Mouse (Mus musculus): ENCODE measurements at regions not wholly inside any gene's neighbourhood (a gene's known extent, or its start where the extent isn't known, plus 50 kb on each side); places are given as distances from the start of the nearest gene placed in this dataset.

- 74% methylated on average over 4 of the region's 4 CpGs for WGBS
- Histone ChIP-seq H3K27ac (ENCODE audit: control insufficient read depth, insufficient read depth, low read depth, low read length, poor library complexity) (no peak overlapping the region), H3K4me1 (ENCODE audit: control insufficient read depth, insufficient read depth, low read length) (no peaks in the 10 kb centered on the region), H3K4me3 (replicated peaks; ENCODE audit: control insufficient read depth, low read depth, low read length) (no peak overlapping the region)
- no peak for TF ChIP-seq POLR2A (IDR thresholded peaks at IDR 0.05; ENCODE audit: borderline replicate concordance, control insufficient read depth, low read depth, low read length)
These were observed 475.6 kb upstream of the Gm19410 start for GRCm38 (mm10) chr8:35289967-35290366.

- 77% methylated on average over 14 of the region's 14 CpGs for WGBS
- Histone ChIP-seq H3K27ac (ENCODE audit: control insufficient read depth, insufficient read depth, low read depth, low read length, poor library complexity) (no peak overlapping the region), H3K4me1 (ENCODE audit: control insufficient read depth, insufficient read depth, low read length) (no peaks in the 10 kb centered on the region), H3K4me3 (replicated peaks; ENCODE audit: control insufficient read depth, low read depth, low read length) (no peak overlapping the region)
- TF ChIP-seq POLR2A (IDR thresholded peaks at IDR 0.05; ENCODE audit: borderline replicate concordance, control insufficient read depth, low read depth, low read length) (no peak), CTCF (IDR thresholded peaks at IDR 0.05; ENCODE audit: control insufficient read depth, insufficient read depth, low read length) (no peak)
These were observed 472.0 kb upstream of the Gm19410 start for GRCm38 (mm10) chr8:35293437-35294126.

DNA sequence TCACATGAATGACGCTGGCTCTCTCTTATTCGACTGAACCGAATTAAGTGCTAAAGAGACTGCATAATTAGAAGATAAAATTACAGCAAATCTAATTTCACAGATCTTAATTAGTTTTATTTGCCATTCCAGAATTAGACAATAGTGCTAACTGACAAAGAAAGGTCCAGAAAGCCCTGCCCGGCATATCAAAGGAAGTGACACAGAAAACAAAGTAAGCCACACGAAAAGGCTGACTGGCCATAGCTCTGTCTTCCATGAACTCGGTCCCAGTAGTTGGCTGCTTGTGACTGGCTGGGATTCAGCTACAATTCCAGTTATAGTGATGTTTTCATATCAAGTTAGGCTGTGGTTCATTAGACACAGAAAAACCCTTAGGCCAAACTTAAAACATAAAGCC is 468.7 kb upstream of the Gm19410 start:
- no peak overlapping the region for H3K4me3 ChIP-seq (replicated peaks; ENCODE audit: control insufficient read depth, low read depth, low read length)
- 79% methylated on average over 6 of the region's 6 CpGs for WGBS
- H3K4me1 ChIP-seq (ENCODE audit: control insufficient read depth, insufficient read depth, low read length) = no peaks in the 10 kb centered on the region
- TF ChIP-seq CTCF (IDR thresholded peaks at IDR 0.05; ENCODE audit: control insufficient read depth, insufficient read depth, low read length) (no peak), POLR2A (IDR thresholded peaks at IDR 0.05; ENCODE audit: borderline replicate concordance, control insufficient read depth, low read depth, low read length) (no peak)
- no peak overlapping the region for H3K27ac ChIP-seq (ENCODE audit: control insufficient read depth, insufficient read depth, low read depth, low read length, poor library complexity)

DNA sequence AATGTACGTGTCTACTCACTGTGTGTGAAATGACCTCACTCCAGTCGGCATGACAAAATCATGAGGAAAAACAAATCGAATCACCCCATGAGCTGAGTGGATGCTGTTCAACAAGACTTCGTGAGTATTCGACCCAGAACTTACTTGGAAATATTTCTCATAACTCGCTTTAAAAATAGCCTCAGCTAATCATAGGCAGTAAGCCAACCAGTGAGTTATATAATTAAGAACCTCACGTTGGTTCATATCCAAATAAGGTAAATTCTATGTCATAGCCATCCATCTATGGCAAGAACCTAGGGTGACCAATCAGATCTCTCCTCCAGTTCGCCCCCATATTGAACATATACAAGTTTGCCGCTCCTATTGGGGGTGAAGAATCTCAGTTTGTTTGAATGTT is 466.5 kb upstream of the Gm19410 start:
- TF ChIP-seq POLR2A (IDR thresholded peaks at IDR 0.05; ENCODE audit: borderline replicate concordance, control insufficient read depth, low read depth, low read length) (no peak), CTCF (IDR thresholded peaks at IDR 0.05; ENCODE audit: control insufficient read depth, insufficient read depth, low read length) (no peak)
- H3K4me1 ChIP-seq (ENCODE audit: control insufficient read depth, insufficient read depth, low read length) = no peaks in the 10 kb centered on the region
- H3K4me3 ChIP-seq (replicated peaks; ENCODE audit: control insufficient read depth, low read depth, low read length) = no peak overlapping the region
- H3K27ac ChIP-seq (ENCODE audit: control insufficient read depth, insufficient read depth, low read depth, low read length, poor library complexity) = no peak overlapping the region
- 78% methylated on average over 9 of the region's 9 CpGs for WGBS

- WGBS = 68% methylated on average over 3 of the region's 3 CpGs
- no peak overlapping the region for H3K4me3 ChIP-seq (replicated peaks; ENCODE audit: control insufficient read depth, low read depth, low read length)
- no peak for TF ChIP-seq POLR2A (IDR thresholded peaks at IDR 0.05; ENCODE audit: borderline replicate concordance, control insufficient read depth, low read depth, low read length)
- no peak for TF ChIP-seq CTCF (IDR thresholded peaks at IDR 0.05; ENCODE audit: control insufficient read depth, insufficient read depth, low read length)
- no peaks in the 10 kb centered on the region for H3K4me1 ChIP-seq (ENCODE audit: control insufficient read depth, insufficient read depth, low read length)
- H3K27ac ChIP-seq (ENCODE audit: control insufficient read depth, insufficient read depth, low read depth, low read length, poor library complexity) = no peak overlapping the region
These were observed 465.2 kb upstream of the Gm19410 start for GRCm38 (mm10) chr8:35300359-35300758.

DNA sequence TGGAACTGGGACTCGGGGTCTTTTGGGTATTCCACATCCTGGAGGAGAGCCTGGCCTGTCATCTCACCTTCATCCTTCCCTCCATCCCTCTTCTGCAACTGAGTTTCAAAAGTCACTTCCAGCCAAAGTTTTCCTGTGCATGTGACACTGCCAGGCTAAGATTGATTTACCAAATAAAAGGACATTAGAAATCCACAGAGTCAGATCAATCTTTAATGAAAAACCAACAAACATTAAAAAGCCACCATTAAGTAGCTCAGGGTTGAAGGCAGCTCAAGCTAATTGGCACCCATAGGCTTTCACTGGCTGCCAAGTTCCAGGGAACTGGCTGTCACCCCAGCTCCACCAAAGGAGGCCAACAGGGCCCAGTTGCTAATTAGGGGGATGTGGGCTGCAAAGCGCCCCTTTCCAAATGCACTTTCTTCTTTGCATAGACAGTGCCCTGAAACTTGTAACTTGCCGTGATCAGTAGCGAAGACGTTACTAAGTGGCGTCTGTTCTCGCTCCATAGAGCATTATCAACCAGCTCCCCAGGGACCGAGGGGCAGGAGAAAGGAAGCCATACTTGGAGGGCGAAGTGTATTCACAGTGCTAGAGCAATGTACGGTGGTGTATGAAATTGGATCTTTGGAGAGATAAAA is 464.6 kb upstream of the Gm19410 start:
- TF ChIP-seq CTCF (IDR thresholded peaks at IDR 0.05; ENCODE audit: control insufficient read depth, insufficient read depth, low read length) (no peak), POLR2A (IDR thresholded peaks at IDR 0.05; ENCODE audit: borderline replicate concordance, control insufficient read depth, low read depth, low read length) (no peak)
- WGBS = 82% methylated on average over 10 of the region's 10 CpGs
- Histone ChIP-seq H3K4me1 (ENCODE audit: control insufficient read depth, insufficient read depth, low read length) (no peaks in the 10 kb centered on the region), H3K4me3 (replicated peaks; ENCODE audit: control insufficient read depth, low read depth, low read length) (no peak overlapping the region), H3K27ac (ENCODE audit: control insufficient read depth, insufficient read depth, low read depth, low read length, poor library complexity) (no peak overlapping the region)

GRCm38 (mm10) chr8:35302856-35303255 is 462.7 kb upstream of the Gm19410 start:
- TF ChIP-seq CTCF (IDR thresholded peaks at IDR 0.05; ENCODE audit: control insufficient read depth, insufficient read depth, low read length) (no peak), POLR2A (IDR thresholded peaks at IDR 0.05; ENCODE audit: borderline replicate concordance, control insufficient read depth, low read depth, low read length) (no peak)
- H3K4me3 ChIP-seq (replicated peaks; ENCODE audit: control insufficient read depth, low read depth, low read length) = no peak overlapping the region
- WGBS = 81% methylated on average over 7 of the region's 7 CpGs
- H3K4me1 ChIP-seq (ENCODE audit: control insufficient read depth, insufficient read depth, low read length) = no peaks in the 10 kb centered on the region
- no peak overlapping the region for H3K27ac ChIP-seq (ENCODE audit: control insufficient read depth, insufficient read depth, low read depth, low read length, poor library complexity)

- Histone ChIP-seq H3K4me1 (ENCODE audit: control insufficient read depth, insufficient read depth, low read length) (no peaks in the 10 kb centered on the region), H3K27ac (ENCODE audit: control insufficient read depth, insufficient read depth, low read depth, low read length, poor library complexity) (no peak overlapping the region), H3K4me3 (replicated peaks; ENCODE audit: control insufficient read depth, low read depth, low read length) (no peak overlapping the region)
- no peak for TF ChIP-seq POLR2A (IDR thresholded peaks at IDR 0.05; ENCODE audit: borderline replicate concordance, control insufficient read depth, low read depth, low read length)
- TF ChIP-seq CTCF (IDR thresholded peaks at IDR 0.05; ENCODE audit: control insufficient read depth, insufficient read depth, low read length) = no peak
- WGBS = 67% methylated on average over 10 of the region's 10 CpGs
These were observed 444.2 kb upstream of the Gm19410 start for GRCm38 (mm10) chr8:35321270-35321865.

All from bone marrow, adult 2 months (tissue).